Mouse (Mus musculus) heart, embryonic 16.5 days (tissue): ENCODE measurements around the gene Plekhg3. TPM values are rescaled to one million over a fixed set of nuclear protein-coding genes. Genes with fewer than 3 reads are reported as not detected.

Experiments used
- ATAC-seq: fragments of 200-750 bp; cut with Nextera tagmentation; replicated peaks from 2 replicates; pipeline ENCODE4 v1.8.0; 2017; ENCODE audit warnings: moderate number of reproducible peaks; ENCODE audit not compliant: insufficient read depth, low FRiP score; ENCODE audit errors: extremely low read depth
- H3K27ac ChIP-seq: fragments of 300-500 bp; sonication (generic); 2 replicates; pipeline ENCODE4 v1.5.1; 2014; ENCODE audit warnings: mild to moderate bottlenecking, low read length, control low read depth, moderate library complexity
- H3K27me3 ChIP-seq: fragments of 300-500 bp; sonication (generic); 2 replicates; pipeline ENCODE4 v1.6.1; 2014; ENCODE audit warnings: low read length, mixed read lengths; ENCODE audit not compliant: control insufficient read depth, insufficient read depth
- H3K36me3 ChIP-seq: fragments of 300-500 bp; sonication (generic); 2 replicates; pipeline ENCODE4 v1.6.1; 2014; ENCODE audit not compliant: control insufficient read depth, insufficient read depth
- H3K4me1 ChIP-seq: fragments of 300-500 bp; sonication (generic); 2 replicates; pipeline ENCODE4 v1.6.1; 2014; ENCODE audit warnings: low read length, mixed read lengths; ENCODE audit not compliant: control insufficient read depth, insufficient read depth
- H3K4me2 ChIP-seq: fragments of 300-500 bp; sonication (generic); 2 replicates; pipeline ENCODE4 v1.6.1; 2014; ENCODE audit warnings: low read depth, mild to moderate bottlenecking, control low read depth, low read length
- H3K4me3 ChIP-seq: fragments of 300-500 bp; sonication (generic); 2 replicates; pipeline ENCODE4 v1.5.1; 2014; ENCODE audit warnings: mild to moderate bottlenecking, control low read depth, low read length
- H3K9ac ChIP-seq: fragments of 300-500 bp; sonication (generic); 2 replicates; pipeline ENCODE4 v1.6.1; 2014; ENCODE audit warnings: low read length, control low read depth
- H3K9me3 ChIP-seq: fragments of 300-500 bp; sonication (generic); replicated peaks from 2 replicates; pipeline ENCODE4 v1.6.1; 2016; ENCODE audit warnings: low read length; ENCODE audit not compliant: control insufficient read depth
- WGBS: fragments of 180-500 bp; shearing (Covaris S2); extraction: QIAGEN DNeasy Blood & Tissue Kit; methylation state at CpG from one replicate; pipeline ENCODE4 v1.1.7; 2014; 5-methylcytosine and 5-hydroxymethylcytosine counted together
- polyA plus RNA-seq: library from polyadenylated mRNA; unstranded; fragments of >200 nt; fragmentation: Nextera tagmentation; extraction: Ambion mirVana; gene quantifications from 2 replicates; pipeline ENCODE4 v1.2.1, GENCODE M21; 2015

The Plekhg3 gene
- polyA plus RNA-seq = 6.8 and 9.5 TPM in 2 replicates

DNA sequence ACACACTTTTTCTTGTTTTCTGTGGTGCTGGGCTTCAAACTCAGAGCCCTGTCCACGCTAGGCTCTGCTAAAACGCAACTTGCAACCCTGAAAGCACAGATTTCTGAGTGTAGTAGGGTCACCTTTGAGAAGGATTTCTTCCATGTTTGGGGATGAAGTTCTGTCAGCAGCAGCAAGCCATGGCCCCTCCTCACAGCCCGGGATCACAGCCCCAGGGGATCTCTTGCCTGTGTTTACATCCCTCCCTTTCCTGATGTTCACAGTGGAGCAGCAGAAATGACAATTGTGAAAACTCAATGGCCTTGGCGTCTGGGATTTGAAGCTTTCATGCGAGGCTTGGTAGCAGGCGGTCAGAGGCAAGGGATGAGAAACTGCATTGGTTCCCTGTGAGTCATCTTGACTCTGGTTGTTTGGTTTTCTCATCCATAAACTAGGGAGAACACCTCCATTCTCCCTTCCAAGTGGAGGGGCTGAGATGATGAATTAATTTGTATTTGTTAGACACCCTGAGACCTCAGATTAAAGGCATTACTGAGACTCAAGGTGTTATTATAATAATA is at the start of gene Plekhg3:
Gene Plekhg3, plus strand, starts transcription at position 312 of the 560 bp plus-strand sequence.
- Histone ChIP-seq H3K9ac (no peak within 1 kb of the TSS), H3K27me3 (peaks cover 8% of the 10 kb centered on the region), H3K27ac (no peak within 1 kb of the TSS), H3K4me3 (no peak within 1 kb of the TSS), H3K4me1 (peaks cover 18% of the 10 kb centered on the region), H3K4me2 (no peak within 1 kb of the TSS), H3K36me3 (no peaks in the 10 kb centered on the region), H3K9me3 (no peaks in the 10 kb centered on the region)
- WGBS = 61% methylated on average over 6 of the region's 6 CpGs
- no peak for ATAC-seq

DNA sequence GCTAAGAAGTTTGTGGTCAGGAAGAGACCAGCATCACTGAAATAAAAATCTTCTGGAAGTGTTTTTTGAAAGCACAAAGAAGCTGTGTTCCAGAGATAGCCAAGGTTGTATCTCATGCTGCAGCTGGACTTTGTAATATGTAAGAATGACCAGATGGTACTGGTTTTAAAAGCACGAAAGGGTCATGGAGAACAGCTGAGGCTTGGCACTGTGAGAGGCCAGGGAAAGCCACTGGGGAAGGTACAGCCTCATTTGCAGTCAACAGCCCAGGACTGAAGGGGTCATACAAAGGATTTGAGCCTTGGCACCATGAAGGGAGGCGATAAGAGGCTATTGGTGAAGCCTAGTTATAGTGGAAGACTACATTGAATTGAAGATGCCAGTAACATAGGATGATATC is 48.2 kb upstream of the Plekhg3 start:
- 84% methylated on average over 2 of the region's 2 CpGs for WGBS
- no peaks in the 10 kb centered on the region for H3K27me3 ChIP-seq
- no peak overlapping the region for H3K4me2 ChIP-seq
- H3K9ac ChIP-seq = no peak overlapping the region
- H3K27ac ChIP-seq = no peak overlapping the region
- no peak for ATAC-seq
- H3K9me3 ChIP-seq = no peaks in the 10 kb centered on the region
- no peak overlapping the region for H3K4me3 ChIP-seq
- peaks cover 20% of the 10 kb centered on the region for H3K4me1 ChIP-seq
- H3K36me3 ChIP-seq = no peaks in the 10 kb centered on the region

DNA sequence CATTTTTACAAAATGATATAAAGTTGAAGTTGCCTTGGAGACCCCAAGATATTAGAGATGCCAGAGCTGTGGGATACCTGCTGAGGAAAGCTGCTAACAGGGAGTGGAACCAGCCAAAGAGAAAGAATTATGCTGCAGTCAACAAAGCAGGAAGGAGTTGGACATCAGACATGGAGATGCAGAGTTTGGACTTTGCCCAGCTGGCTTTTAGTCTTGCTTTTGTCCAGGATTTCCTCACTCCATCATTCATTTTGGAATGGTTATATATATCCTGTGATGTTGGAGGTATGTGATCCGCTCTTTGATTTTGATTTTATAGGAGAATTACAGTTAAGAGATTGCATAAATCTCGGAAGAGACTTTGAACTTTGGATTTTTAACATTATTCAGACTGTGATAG is 47.7 kb upstream of the Plekhg3 start:
- H3K4me1 ChIP-seq = peaks cover 20% of the 10 kb centered on the region
- no peak for ATAC-seq

DNA sequence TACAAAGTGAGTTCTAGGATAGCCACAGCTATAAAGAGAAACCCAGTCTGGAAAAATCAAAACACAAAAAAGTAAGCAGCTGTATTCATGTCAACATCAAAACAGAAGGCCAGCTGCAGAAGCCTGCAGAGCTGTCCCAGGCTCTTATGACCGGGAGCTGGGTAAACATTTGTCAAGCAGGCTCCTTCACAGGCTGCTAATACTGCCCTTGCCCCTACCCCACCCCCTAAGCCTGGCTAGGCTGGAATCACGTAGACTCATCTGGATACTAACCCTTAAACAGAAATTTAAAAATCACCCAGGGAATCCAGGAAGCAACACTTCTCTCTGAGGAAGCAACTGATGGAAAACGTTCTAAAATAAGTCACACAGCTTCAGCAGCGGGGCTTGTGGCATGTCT is 45.8 kb upstream of the Plekhg3 start:
- Histone ChIP-seq H3K4me2 (no peak overlapping the region), H3K36me3 (no peaks in the 10 kb centered on the region), H3K27ac (no peak overlapping the region), H3K27me3 (no peaks in the 10 kb centered on the region), H3K9ac (no peak overlapping the region), H3K4me1 (peaks cover 6% of the 10 kb centered on the region), H3K4me3 (no peak overlapping the region), H3K9me3 (no peaks in the 10 kb centered on the region)
- no peak for ATAC-seq
- 35% methylated on average over 4 of the region's 4 CpGs for WGBS

More for the DNA sequence above, 47.7 kb upstream of the Plekhg3 start:
- no peaks in the 10 kb centered on the region for H3K9me3 ChIP-seq
- H3K36me3 ChIP-seq = no peaks in the 10 kb centered on the region
- no peak overlapping the region for H3K27ac ChIP-seq
- no peaks in the 10 kb centered on the region for H3K27me3 ChIP-seq
- no peak overlapping the region for H3K9ac ChIP-seq
- no peak overlapping the region for H3K4me2 ChIP-seq
- H3K4me3 ChIP-seq = no peak overlapping the region
- 80% methylated on average over 2 of the region's 2 CpGs for WGBS

DNA sequence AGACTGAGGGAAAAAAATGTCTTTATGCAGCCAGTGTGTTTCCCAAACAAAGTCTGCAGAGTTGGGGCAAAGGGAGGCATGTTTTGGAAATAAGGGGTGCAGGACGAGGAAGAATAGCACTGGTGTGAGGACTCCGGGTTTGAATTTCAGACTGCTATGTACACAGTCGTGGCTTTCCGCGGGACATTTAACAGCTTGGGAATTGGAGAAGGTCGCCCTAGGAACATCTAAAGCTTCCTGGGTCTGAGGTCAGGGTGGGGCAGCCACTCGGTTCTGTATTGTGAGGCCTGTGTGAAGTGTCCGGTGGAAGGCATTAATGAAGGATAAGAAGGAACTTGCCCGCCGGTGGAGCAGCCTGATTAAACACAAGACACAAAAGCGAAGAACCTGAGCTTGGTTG is 45.3 kb upstream of the Plekhg3 start:
- Histone ChIP-seq H3K4me3 (no peak overlapping the region), H3K4me2 (no peak overlapping the region), H3K27ac (no peak overlapping the region), H3K27me3 (no peaks in the 10 kb centered on the region), H3K36me3 (no peaks in the 10 kb centered on the region), H3K9me3 (no peaks in the 10 kb centered on the region), H3K9ac (no peak overlapping the region), H3K4me1 (peaks cover 3% of the 10 kb centered on the region; the same call in 1 of the 2 replicates)
- no peak for ATAC-seq
- 61% methylated on average over 11 of the region's 11 CpGs for whole genome bisulfite sequencing

DNA sequence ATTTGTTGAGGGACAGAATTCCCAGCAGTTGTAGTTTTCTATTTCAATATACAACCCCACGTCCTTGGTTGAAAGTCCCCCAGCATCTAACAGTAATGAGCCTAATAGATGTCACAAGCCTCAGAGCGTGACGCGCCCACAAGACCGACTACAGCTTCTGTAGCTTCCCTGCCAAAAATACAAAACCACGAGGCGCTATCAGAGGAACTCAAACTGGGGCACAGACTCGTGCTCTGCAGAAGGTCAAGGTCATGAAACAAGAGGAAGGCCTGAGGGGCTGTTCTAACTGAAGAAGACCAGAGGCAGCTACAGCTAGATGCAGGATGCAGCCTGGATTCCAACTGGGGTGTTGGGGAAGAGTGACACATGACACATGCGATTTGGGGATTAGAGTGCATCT is 43.7 kb upstream of the Plekhg3 start:
- Histone ChIP-seq H3K9ac (no peak overlapping the region), H3K27ac (no peak overlapping the region), H3K4me3 (no peak overlapping the region), H3K9me3 (peaks cover 3% of the 10 kb centered on the region; the same call in 1 of the 2 replicates), H3K36me3 (no peaks in the 10 kb centered on the region), H3K4me1 (peaks cover 3% of the 10 kb centered on the region; the same call in 1 of the 2 replicates), H3K4me2 (no peak overlapping the region), H3K27me3 (no peaks in the 10 kb centered on the region)
- WGBS = 35% methylated on average over 9 of the region's 9 CpGs
- ATAC-seq = peak; percentile 37; the same call in 1 of the 2 replicates

DNA sequence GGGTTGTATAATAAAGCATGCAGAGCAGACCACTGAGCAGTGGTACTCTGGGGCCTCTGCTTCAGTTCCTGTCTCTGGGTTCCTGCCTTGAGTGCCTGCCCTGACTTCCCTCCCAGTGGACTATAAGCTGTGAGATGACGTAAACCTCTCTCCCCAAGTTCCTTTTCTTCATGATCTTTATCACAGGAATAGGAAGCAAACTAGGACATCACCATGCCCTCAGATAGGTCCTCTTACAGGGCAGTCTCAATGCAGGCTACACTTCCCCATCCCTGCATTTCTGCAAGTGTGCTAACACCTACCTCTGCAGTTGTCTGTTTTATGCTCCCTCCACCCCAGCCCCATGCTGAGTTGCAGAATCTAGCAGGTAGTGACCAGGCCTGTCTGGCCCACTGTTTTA is 39.9 kb upstream of the Plekhg3 start:
- no peak for ATAC-seq
- H3K9me3 ChIP-seq = peaks cover 3% of the 10 kb centered on the region; the same call in 1 of the 2 replicates
- WGBS = 83% methylated on average over 1 of the region's 1 CpGs
- peaks cover 3% of the 10 kb centered on the region; the same call in 1 of the 2 replicates for H3K27me3 ChIP-seq
- H3K36me3 ChIP-seq = no peaks in the 10 kb centered on the region
- H3K4me2 ChIP-seq = no peak overlapping the region
- peaks cover 5% of the 10 kb centered on the region; the same call in 1 of the 2 replicates for H3K4me1 ChIP-seq
- no peak overlapping the region for H3K27ac ChIP-seq
- H3K4me3 ChIP-seq = no peak overlapping the region
- no peak overlapping the region for H3K9ac ChIP-seq

DNA sequence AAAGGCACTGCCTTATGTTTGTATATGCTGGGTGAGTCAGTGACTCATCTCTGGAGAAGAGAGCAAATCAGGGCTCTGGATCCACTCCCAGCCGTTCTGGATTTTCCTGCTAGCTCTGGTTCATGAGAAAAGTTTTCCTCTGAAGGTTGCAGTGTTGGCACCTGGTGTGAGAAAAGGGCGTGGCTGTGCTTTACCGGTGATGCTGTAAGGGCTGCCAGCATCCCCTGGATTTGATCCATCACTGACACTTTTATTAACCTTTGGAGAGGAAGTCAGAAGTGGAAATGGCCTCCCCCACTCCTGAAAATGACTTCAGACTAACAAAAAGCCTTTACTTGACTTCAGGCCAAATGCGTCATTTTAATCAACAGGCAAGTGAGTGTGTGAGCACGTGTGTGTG is 37.2 kb upstream of the Plekhg3 start:
- no peak; the same call in 1 of the 2 replicates for ATAC-seq
- no peak overlapping the region for H3K4me3 ChIP-seq
- peaks cover 3% of the 10 kb centered on the region; the same call in 1 of the 2 replicates for H3K9me3 ChIP-seq
- H3K27ac ChIP-seq = 0 out of 2 replicates have a peak overlapping the region, but pooled peaks have one; percentile 47
- no peaks in the 10 kb centered on the region for H3K36me3 ChIP-seq
- H3K27me3 ChIP-seq = peaks cover 3% of the 10 kb centered on the region; the same call in 1 of the 2 replicates
- no peak overlapping the region for H3K9ac ChIP-seq
- H3K4me1 ChIP-seq = 0 out of 2 replicates have a peak, but pooled peaks cover 2% of the 10 kb centered on the region
- no peak overlapping the region for H3K4me2 ChIP-seq
- WGBS = 27% methylated on average over 5 of the region's 5 CpGs

DNA sequence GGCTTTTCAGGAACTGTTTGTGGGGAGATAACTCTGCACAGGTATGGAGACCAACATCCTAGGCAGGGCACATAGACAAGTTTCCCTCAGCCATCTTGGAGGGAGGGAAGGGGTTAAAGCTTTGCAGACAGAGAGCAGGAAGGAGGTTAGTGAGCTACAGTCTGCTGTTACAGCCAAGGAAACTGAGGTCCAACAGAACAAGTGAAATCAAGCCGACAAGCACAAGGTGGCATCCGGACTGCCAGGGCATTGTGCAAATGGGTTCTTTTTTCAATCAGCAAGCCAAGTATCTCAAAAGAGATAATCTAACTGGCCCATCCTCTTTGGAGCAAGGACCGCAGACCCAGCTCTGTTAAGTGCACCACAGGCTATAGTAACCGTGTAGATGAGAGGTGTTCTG is 35.3 kb upstream of the Plekhg3 start:
- ATAC-seq = no peak
- 63% methylated on average over 4 of the region's 4 CpGs for WGBS
- Histone ChIP-seq H3K4me3 (no peak overlapping the region), H3K9me3 (peaks cover 3% of the 10 kb centered on the region; the same call in 1 of the 2 replicates), H3K4me1 (0 out of 2 replicates have a peak, but pooled peaks cover 2% of the 10 kb centered on the region), H3K9ac (no peak overlapping the region), H3K27me3 (peaks cover 3% of the 10 kb centered on the region; the same call in 1 of the 2 replicates), H3K36me3 (no peaks in the 10 kb centered on the region), H3K4me2 (no peak overlapping the region), H3K27ac (no peak overlapping the region)
